Mouse (Mus musculus) hindbrain, embryonic 10.5 days (tissue): ENCODE data around the gene Gng8. TPM values are rescaled to one million over a fixed set of nuclear protein-coding genes. Genes with fewer than 3 reads are reported as not detected.
A peak's percentile ranks its signal among the peaks of the same experiment; 100 is the strongest.

ENCODE experiments used
- DNase-seq: peaks from one replicate; pipeline ENCODE4 v3.0.0-alpha.2; 2017; ENCODE audit warnings: low spot score
- H3K27ac ChIP-seq: fragments of 300-500 bp; sonication (generic); 2 replicates; pipeline ENCODE4 v1.5.1; 2016; ENCODE audit warnings: mild to moderate bottlenecking, moderate library complexity
- H3K27me3 ChIP-seq: fragments of 300-500 bp; sonication (generic); 2 replicates; pipeline ENCODE4 v1.6.1; 2016; ENCODE audit warnings: mild to moderate bottlenecking; ENCODE audit not compliant: poor library complexity, insufficient read depth, severe bottlenecking
- H3K36me3 ChIP-seq: fragments of 300-500 bp; sonication (generic); 2 replicates; pipeline ENCODE4 v1.6.1; 2016; ENCODE audit warnings: mild to moderate bottlenecking, moderate library complexity
- H3K4me1 ChIP-seq: fragments of 300-500 bp; sonication (generic); replicated peaks from 2 replicates; pipeline ENCODE4 v1.6.1; 2016; ENCODE audit warnings: mild to moderate bottlenecking
- H3K4me3 ChIP-seq: fragments of 300-500 bp; sonication (generic); 2 replicates; pipeline ENCODE4 v1.5.1; 2016; ENCODE audit warnings: mild to moderate bottlenecking, moderate library complexity
- H3K9me3 ChIP-seq: fragments of 300-500 bp; sonication (generic); 2 replicates; pipeline ENCODE4 v1.6.1; 2016; ENCODE audit warnings: mild to moderate bottlenecking, moderate library complexity
- WGBS: fragments of 180-500 bp; shearing (Covaris S2); methylation state at CpG from one replicate; pipeline ENCODE4 v1.1.7; 2016; 5-methylcytosine and 5-hydroxymethylcytosine counted together
- polyA plus RNA-seq: library from polyadenylated mRNA; unstranded; fragments of >200 nt; fragmentation: Nextera tagmentation; extraction: Ambion mirVana; gene quantifications from 2 replicates; pipeline ENCODE4 v1.2.1, GENCODE M21; 2016

The Gng8 gene
- polyA plus RNA-seq: 7.1 and 9.0 TPM in 2 replicates

DNA sequence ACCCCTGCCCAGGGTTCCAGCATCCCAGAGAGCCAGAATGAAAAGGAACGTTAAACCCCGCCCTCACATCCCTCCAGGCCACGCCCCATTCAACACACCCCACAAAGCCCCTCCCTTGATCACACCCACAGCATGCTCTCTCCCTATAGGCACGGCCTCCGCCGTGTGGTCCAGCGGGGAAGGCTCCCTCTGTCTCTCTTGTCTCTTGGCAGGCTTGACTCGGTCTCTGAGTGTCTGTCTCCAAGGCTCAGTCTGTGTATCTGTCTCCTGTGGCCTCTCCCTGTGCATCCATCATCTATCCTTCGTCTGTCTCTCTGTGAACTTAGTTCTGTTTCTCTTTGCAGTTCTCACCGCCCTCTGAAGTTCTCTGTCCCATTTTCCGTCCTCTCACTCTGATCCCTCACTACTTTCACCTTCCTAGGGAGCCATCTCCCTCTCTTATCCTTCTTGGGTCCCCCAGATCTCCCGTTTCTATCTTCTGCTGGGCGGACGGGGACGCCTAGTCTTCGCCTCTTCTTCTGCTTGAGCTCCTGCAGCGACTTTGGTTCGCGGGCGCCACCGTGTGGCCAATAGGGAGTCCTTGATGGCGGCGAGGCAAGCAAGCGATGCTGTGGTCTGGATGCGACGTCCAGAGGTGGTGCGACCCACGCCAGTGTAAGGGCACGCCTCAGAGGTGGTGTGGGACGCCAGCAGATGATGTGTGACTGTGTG lies at the start of gene Gng8:
Gene Gng8 (plus strand): TSS at position 146 of the 711 bp plus-strand sequence.
- Histone ChIP-seq H3K27me3 (peaks cover 83% of the 10 kb centered on the region), H3K4me1 (peaks cover 53% of the 10 kb centered on the region), H3K27ac (peak within 1 kb of the TSS; percentile 84), H3K36me3 (peaks cover 14% of the 10 kb centered on the region), H3K9me3 (peaks cover 6% of the 10 kb centered on the region; the same call in 1 of the 2 replicates), H3K4me3 (peak within 1 kb of the TSS; percentile 48)
- WGBS: under 1% methylated on average over 30 of the region's 30 CpGs
- DNase-seq: peak; percentile 89

GRCm38 (mm10) chr7:16842645-16843063 lies 48.9 kb upstream of the Gng8 start, which contains the start of gene Prkd2:
Prkd2 (plus strand) TSS chr7:16842902.
- 1% methylated on average over 32 of the region's 32 CpGs for WGBS
- H3K36me3 ChIP-seq: peaks cover 57% of the 10 kb centered on the region
- H3K4me1 ChIP-seq: peaks cover 52% of the 10 kb centered on the region

DNA sequence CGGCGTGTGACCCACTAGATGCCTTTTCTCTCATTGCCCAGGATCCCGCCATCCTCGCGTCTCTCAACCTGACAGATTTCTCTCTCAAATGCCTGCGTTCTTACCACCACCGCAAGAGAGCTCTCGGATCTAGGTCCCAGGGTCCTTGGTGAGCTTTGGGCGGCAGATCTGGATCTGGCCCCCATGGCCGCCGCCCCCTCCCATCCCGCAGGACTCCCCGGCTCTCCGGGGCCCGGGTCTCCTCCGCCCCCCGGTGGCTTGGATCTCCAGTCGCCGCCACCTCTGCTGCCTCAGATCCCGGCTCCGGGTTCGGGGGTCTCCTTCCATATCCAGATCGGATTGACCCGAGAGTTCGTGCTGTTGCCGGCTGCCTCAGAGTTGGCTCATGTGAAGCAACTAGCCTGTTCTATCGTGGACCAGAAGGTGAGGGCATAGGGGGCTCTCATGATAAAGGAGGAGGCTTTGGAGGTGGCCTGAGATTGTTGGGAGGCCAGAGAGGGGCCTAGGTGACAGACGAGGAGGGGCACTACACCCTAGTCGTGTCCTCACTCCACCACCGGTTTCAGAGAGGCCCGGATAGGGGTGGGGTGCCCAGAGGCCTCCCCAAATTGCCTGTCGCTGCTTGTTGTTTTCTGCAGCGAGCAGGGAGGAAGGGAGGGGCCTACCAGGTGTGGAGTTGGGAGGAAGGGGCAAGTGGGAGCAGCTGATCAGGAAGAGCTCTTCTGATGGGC lies 48.0 kb upstream of the Gng8 start:
- Histone ChIP-seq H3K27me3 (peaks cover 12% of the 10 kb centered on the region; the same call in 1 of the 2 replicates), H3K4me1 (peaks cover 54% of the 10 kb centered on the region), H3K36me3 (peaks cover 54% of the 10 kb centered on the region), H3K4me3 (peak overlapping the region; percentile 74), H3K9me3 (no peaks in the 10 kb centered on the region), H3K27ac (peak overlapping the region; percentile 87)
- peak; percentile 39 for DNase-seq
- WGBS: 1% methylated on average over 33 of the region's 33 CpGs

More at GRCm38 (mm10) chr7:16842645-16843063, 48.9 kb upstream of the Gng8 start, which contains the start of gene Prkd2:
- Histone ChIP-seq H3K27ac (peak within 1 kb of the TSS; percentile 87), H3K9me3 (no peaks in the 10 kb centered on the region), H3K4me3 (peak within 1 kb of the TSS; percentile 74), H3K27me3 (peaks cover 12% of the 10 kb centered on the region; the same call in 1 of the 2 replicates)
- DNase-seq: peak; percentile 93

- peak overlapping the region; percentile 26; the same call in 1 of the 2 replicates for H3K27ac ChIP-seq
- H3K4me1 ChIP-seq: peaks cover 56% of the 10 kb centered on the region
- peaks cover 12% of the 10 kb centered on the region; the same call in 1 of the 2 replicates for H3K27me3 ChIP-seq
- H3K4me3 ChIP-seq: peak overlapping the region; percentile 74; the same call in 1 of the 2 replicates
- H3K9me3 ChIP-seq: no peaks in the 10 kb centered on the region
- WGBS: 65% methylated on average over 3 of the region's 3 CpGs
- peaks cover 54% of the 10 kb centered on the region for H3K36me3 ChIP-seq
- no peak for DNase-seq
Measured at GRCm38 (mm10) chr7:16844696-16845071, 46.9 kb upstream of the Gng8 start.

DNA sequence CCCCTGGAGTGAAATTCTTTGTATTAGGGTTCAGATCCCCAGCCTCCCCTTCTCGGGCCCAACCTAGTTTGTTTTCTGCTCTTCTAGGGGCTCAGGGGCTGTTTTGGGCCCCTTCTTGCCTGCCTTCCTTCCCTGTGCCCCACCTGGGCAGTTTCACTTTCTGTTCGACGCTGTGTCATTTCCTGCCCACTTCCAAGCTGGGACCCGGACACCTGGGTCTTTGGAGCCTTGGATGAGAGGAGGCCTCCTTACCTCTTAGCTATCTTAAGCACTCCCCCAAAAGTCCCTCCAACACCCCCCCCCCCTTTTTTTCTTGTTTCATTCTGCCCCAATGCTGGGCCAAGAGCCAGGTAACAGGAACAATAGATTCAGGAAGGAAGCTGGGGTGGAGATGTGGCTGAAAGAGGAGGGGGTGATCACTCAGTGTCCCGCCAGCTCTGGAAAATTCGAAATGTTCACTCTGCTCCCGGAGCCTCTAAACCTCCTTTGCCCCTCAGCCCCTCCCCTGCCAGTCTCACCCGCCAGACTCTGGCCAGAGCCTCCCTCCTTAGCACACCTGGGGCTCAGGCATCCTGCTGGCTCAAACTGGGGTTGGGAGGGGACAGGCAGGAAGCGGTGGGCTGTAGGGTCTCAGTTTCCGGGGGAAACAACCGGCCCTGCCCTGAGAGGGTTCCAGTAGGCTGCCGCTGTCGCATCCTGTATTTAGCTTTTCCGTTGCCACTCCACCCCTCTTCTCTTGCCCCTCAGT lies 46.3 kb upstream of the Gng8 start:
- no peak for DNase-seq
- WGBS: 40% methylated on average over 14 of the region's 14 CpGs
- H3K36me3 ChIP-seq: peaks cover 54% of the 10 kb centered on the region
- peak overlapping the region; percentile 71 for H3K27ac ChIP-seq
- H3K4me1 ChIP-seq: peaks cover 56% of the 10 kb centered on the region
- H3K4me3 ChIP-seq: peak overlapping the region; percentile 37
- H3K27me3 ChIP-seq: peaks cover 12% of the 10 kb centered on the region; the same call in 1 of the 2 replicates
- no peaks in the 10 kb centered on the region for H3K9me3 ChIP-seq

DNA sequence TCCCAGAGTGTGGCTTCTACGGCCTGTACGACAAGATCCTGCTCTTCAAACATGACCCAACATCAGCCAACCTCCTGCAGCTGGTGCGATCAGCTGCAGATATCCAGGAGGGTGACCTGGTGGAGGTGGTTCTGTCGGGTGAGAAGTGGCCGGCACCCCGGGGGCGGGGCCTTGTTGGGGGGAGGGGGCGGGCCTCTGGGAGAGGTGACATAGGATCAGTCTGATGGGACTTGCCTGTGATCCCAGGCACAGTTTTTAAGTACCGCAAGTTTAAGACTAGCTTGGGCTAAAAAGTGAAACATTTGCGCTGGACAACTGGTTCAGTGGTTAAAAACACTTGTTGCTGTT lies 45.8 kb upstream of the Gng8 start:
- peak overlapping the region; percentile 71; the same call in 1 of the 2 replicates for H3K27ac ChIP-seq
- H3K4me3 ChIP-seq: peak overlapping the region; percentile 37
- DNase-seq: no peak
- peaks cover 54% of the 10 kb centered on the region for H3K36me3 ChIP-seq
- H3K27me3 ChIP-seq: peaks cover 12% of the 10 kb centered on the region; the same call in 1 of the 2 replicates
- 34% methylated on average over 10 of the region's 10 CpGs for WGBS
- peaks cover 56% of the 10 kb centered on the region for H3K4me1 ChIP-seq
- H3K9me3 ChIP-seq: no peaks in the 10 kb centered on the region

GRCm38 (mm10) chr7:16846775-16847174 lies 44.8 kb upstream of the Gng8 start:
- Histone ChIP-seq H3K4me3 (no peak overlapping the region), H3K4me1 (peaks cover 46% of the 10 kb centered on the region), H3K36me3 (peaks cover 52% of the 10 kb centered on the region), H3K27ac (no peak overlapping the region), H3K9me3 (no peaks in the 10 kb centered on the region), H3K27me3 (peaks cover 12% of the 10 kb centered on the region; the same call in 1 of the 2 replicates)
- 96% methylated on average over 5 of the region's 5 CpGs for WGBS
- DNase-seq: no peak

DNA sequence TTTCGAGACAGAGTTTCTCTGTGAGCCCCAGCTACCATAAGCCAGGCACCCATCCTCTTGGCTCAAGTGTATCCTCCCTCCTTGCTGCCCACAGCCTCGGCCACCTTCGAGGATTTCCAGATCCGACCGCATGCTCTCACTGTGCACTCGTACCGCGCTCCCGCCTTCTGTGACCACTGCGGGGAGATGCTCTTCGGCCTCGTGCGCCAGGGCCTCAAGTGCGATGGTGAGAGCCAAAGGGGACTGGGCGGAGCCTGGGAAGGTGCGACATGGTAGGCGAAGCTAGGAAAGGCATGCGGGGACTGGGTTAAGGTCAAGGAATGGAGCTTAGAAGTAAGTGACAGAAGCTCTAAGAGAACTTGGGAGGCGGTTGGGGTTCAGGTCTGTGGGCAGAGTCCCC lies 44.1 kb upstream of the Gng8 start:
- peaks cover 38% of the 10 kb centered on the region for H3K4me1 ChIP-seq
- WGBS: 90% methylated on average over 19 of the region's 19 CpGs
- H3K9me3 ChIP-seq: no peaks in the 10 kb centered on the region
- H3K36me3 ChIP-seq: peaks cover 57% of the 10 kb centered on the region
- no peak for DNase-seq
- H3K4me3 ChIP-seq: no peak overlapping the region
- no peak overlapping the region for H3K27ac ChIP-seq
- H3K27me3 ChIP-seq: peaks cover 12% of the 10 kb centered on the region; the same call in 1 of the 2 replicates

DNA sequence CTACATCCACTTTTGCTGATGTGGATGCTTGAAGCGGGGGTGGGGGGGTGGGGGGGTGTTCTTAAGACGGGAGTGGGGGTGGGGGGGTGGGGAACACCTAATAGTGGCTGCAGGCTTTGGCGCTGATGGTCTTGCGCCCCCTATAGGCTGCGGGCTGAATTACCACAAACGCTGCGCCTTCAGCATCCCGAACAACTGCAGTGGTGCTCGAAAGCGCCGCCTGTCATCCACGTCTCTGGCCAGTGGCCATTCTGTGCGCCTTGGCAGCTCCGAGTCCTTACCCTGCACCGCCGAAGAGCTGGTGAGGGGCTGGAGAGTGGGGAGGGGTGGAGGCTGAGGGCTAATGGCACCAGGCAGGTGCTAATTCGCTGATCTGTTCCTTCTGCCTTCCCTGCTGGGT lies 43.0 kb upstream of the Gng8 start:
- no peaks in the 10 kb centered on the region for H3K9me3 ChIP-seq
- DNase-seq: peak; percentile 56
- WGBS: 18% methylated on average over 17 of the region's 17 CpGs
- no peak overlapping the region for H3K4me3 ChIP-seq
- no peak overlapping the region for H3K27ac ChIP-seq
- H3K36me3 ChIP-seq: peaks cover 66% of the 10 kb centered on the region
- H3K27me3 ChIP-seq: peaks cover 12% of the 10 kb centered on the region; the same call in 1 of the 2 replicates
- H3K4me1 ChIP-seq: peaks cover 29% of the 10 kb centered on the region

- H3K27me3 ChIP-seq: no peaks in the 10 kb centered on the region
- DNase-seq: no peak
- H3K4me1 ChIP-seq: peaks cover 4% of the 10 kb centered on the region
- WGBS: 93% methylated on average over 4 of the region's 4 CpGs
- no peak overlapping the region for H3K27ac ChIP-seq
- H3K4me3 ChIP-seq: no peak overlapping the region
- no peaks in the 10 kb centered on the region for H3K9me3 ChIP-seq
- peaks cover 90% of the 10 kb centered on the region for H3K36me3 ChIP-seq
Measured at GRCm38 (mm10) chr7:16851636-16852035, 40.0 kb upstream of the Gng8 start.

GRCm38 (mm10) chr7:16853302-16853831 lies 38.2 kb upstream of the Gng8 start:
- 87% methylated on average over 14 of the region's 14 CpGs for WGBS
- peaks cover 96% of the 10 kb centered on the region for H3K36me3 ChIP-seq
- H3K4me1 ChIP-seq: peaks cover 4% of the 10 kb centered on the region
- no peak for DNase-seq
- H3K9me3 ChIP-seq: no peaks in the 10 kb centered on the region
- H3K4me3 ChIP-seq: no peak overlapping the region
- H3K27ac ChIP-seq: no peak overlapping the region
- H3K27me3 ChIP-seq: no peaks in the 10 kb centered on the region

- DNase-seq: peak; percentile 49
- H3K36me3 ChIP-seq: peaks cover 80% of the 10 kb centered on the region
- no peaks in the 10 kb centered on the region for H3K9me3 ChIP-seq
- 21% methylated on average over 17 of the region's 17 CpGs for WGBS
- H3K27me3 ChIP-seq: no peaks in the 10 kb centered on the region
- H3K4me3 ChIP-seq: no peak overlapping the region
- H3K4me1 ChIP-seq: no peaks in the 10 kb centered on the region
- no peak overlapping the region for H3K27ac ChIP-seq
Measured at GRCm38 (mm10) chr7:16858336-16858735, 33.2 kb upstream of the Gng8 start.
